Mouse (Mus musculus): ENCODE measurements around the gene Adora2a. TPM values are rescaled to one million over a fixed set of nuclear protein-coding genes. Genes with fewer than 3 reads are reported as not detected.

The Adora2a gene
- total and polyA plus RNA-seq, 3 experiments, result 0.04 TPM; not detected in 2

DNA sequence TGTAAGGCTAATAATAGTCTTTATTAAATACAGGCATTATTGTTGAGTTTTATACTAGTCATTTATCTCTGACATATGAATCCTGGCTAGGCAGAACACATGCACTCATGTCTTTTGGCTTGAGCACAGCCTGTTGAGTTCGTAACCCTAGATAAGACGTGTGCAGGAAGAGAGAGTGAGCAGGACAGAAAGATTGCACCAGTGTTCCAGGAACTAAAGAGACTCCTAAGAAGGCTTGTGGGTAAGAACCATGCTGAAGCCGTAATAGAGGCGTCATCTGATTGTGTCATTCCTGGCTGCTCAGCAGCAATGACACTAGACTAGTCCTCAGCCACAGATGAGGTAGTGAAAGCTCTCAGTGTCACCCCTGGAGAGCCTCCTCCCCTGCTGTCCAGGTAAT, 43.7 kb upstream of the Adora2a start (continued):
- TF ChIP-seq CTCF (IDR thresholded peaks at IDR 0.05 in 2 of 3, conservative IDR thresholded peaks at IDR 0.05 in 1 of 3; ENCODE audit: control insufficient read depth in 1 of 3, insufficient read depth in 1 of 3, low read depth in 2 of 3, low read length in 3 of 3, poor library complexity in 1 of 3, severe bottlenecking in 1 of 3) (no peak), E2F4 (IDR thresholded peaks at IDR 0.05; ENCODE audit: borderline replicate concordance, low read depth, low read length) (no peak), TBP (IDR thresholded peaks at IDR 0.05; ENCODE audit: low read depth, low read length) (no peak), HCFC1 (IDR thresholded peaks at IDR 0.05; ENCODE audit: low read depth, low read length) (0 out of 2 replicates have a peak, but pooled peaks have one; percentile 17), ZKSCAN1 (IDR thresholded peaks at IDR 0.05; ENCODE audit: low read depth, low read length) (no peak), BHLHE40 (IDR thresholded peaks at IDR 0.05; ENCODE audit: borderline replicate concordance, low read depth, low read length) (no peak), SMC3 (IDR thresholded peaks at IDR 0.05; ENCODE audit: low read depth, low read length) (0 out of 2 replicates have a peak, but pooled peaks have one; percentile 4), RAD21 (IDR thresholded peaks at IDR 0.05; ENCODE audit: low read depth, low read length) (no peak)

DNA sequence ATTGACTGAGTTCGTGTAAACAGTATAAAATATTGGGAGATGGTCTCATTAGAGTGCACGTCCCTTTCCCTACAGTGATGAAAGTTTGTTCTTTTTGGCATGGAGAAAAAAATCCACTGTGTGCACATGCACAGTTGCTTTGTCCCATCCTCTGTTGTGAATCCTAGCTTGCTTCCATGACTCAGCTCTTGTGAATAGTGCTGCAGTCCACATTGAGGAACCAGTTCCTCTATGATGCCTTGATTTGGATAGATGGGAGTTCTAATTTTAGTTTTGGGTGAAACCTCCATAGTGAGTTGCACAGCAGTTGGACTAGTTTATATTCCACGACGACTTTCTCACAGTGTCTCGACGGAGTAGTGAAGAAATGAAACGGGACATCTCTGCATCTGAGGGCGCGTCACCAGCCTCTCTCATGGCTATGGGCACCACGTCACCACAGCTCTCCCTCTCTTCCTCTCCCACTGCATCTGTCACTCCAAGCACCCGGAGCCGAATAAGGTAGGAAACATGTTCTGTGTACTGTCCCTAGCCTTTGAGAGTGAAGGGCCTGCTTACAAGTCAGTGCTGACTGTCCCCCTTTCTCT, 40.2 kb upstream of the Adora2a start:
- Histone ChIP-seq H3K4me3 (ENCODE audit: control insufficient read depth in 1 of 2, insufficient read depth in 1 of 2, low read depth in 2 of 2, low read length in 2 of 2) (no peak overlapping the region), H3K9me3 (replicated peaks; ENCODE audit: insufficient read depth, low read length) (no peaks in the 10 kb centered on the region), H3K4me1 (ENCODE audit: control insufficient read depth in 1 of 2, insufficient read depth in 2 of 2, low read length in 2 of 2) (peaks cover 3 to 7% of the 10 kb centered on the region in 2 experiments), H3K27ac (ENCODE audit: control insufficient read depth, low read depth, low read length) (no peak overlapping the region), H3K36me3 (ENCODE audit: control insufficient read depth in 1 of 2, insufficient read depth in 2 of 2, low read length in 2 of 2) (peaks cover 2 to 15% of the 10 kb centered on the region in 2 experiments), H3K79me2 (ENCODE audit: control insufficient read depth, insufficient read depth, low read length, poor library complexity) (no peaks in the 10 kb centered on the region), H3K27me3 (ENCODE audit: control insufficient read depth in 1 of 2, insufficient read depth in 2 of 2, low read length in 2 of 2) (no peaks in the 10 kb centered on the region), H3K9ac (ENCODE audit: control insufficient read depth, low read depth, low read length, poor library complexity, severe bottlenecking) (no peak overlapping the region)
- TF ChIP-seq MYC (IDR thresholded peaks at IDR 0.05; ENCODE audit: low read depth, low read length), result no peak
- no peak for TF ChIP-seq JUND (IDR thresholded peaks at IDR 0.05; ENCODE audit: low read depth, low read length)
- TF ChIP-seq ZKSCAN1 (IDR thresholded peaks at IDR 0.05; ENCODE audit: low read depth, low read length), result no peak
- no peak for TF ChIP-seq NRF1 (IDR thresholded peaks at IDR 0.05; ENCODE audit: insufficient read depth, low read depth, low read length, poor library complexity, severe bottlenecking)
- TF ChIP-seq TAL1 (IDR thresholded peaks at IDR 0.05; ENCODE audit: low read length), result no peak
- DNase-seq (ENCODE audit: low read depth, low spot score), result no peak

DNA sequence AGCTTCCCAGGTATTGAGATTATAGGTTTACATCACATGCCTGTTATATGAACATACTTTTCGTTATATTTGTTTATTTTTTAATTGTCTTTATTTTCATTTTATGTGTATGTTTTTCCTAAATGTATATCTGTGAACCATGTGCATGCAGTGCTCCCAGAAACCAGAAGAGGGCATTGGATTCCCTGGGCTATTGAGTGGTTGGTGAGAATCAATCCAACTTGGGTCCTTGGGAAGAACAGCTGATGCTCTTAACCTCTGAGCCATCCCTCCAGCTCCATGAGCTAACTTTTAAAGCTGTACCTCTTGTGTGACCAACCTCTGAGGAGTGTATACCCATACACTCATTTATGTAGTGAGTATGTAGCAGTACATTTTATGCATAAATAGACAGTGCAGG, 39.2 kb upstream of the Adora2a start:
- DNase-seq (ENCODE audit: low read depth, low spot score), result peak; percentile 43
- Histone ChIP-seq H3K9me3 (replicated peaks; ENCODE audit: insufficient read depth, low read length) (no peaks in the 10 kb centered on the region), H3K36me3 (ENCODE audit: control insufficient read depth in 1 of 2, insufficient read depth in 2 of 2, low read length in 2 of 2) (peaks cover 2 to 10% of the 10 kb centered on the region in 2 experiments), H3K79me2 (ENCODE audit: control insufficient read depth, insufficient read depth, low read length, poor library complexity) (no peaks in the 10 kb centered on the region), H3K9ac (ENCODE audit: control insufficient read depth, low read depth, low read length, poor library complexity, severe bottlenecking) (no peak overlapping the region), H3K4me1 (ENCODE audit: control insufficient read depth in 1 of 2, insufficient read depth in 2 of 2, low read length in 2 of 2) (peaks cover 3% of the 10 kb centered on the region in 2 experiments), H3K27ac (ENCODE audit: control insufficient read depth, low read depth, low read length) (no peak overlapping the region), H3K27me3 (ENCODE audit: control insufficient read depth in 1 of 2, insufficient read depth in 2 of 2, low read length in 2 of 2) (no peaks in the 10 kb centered on the region), H3K4me3 (ENCODE audit: control insufficient read depth in 1 of 2, insufficient read depth in 1 of 2, low read depth in 2 of 2, low read length in 2 of 2) (no peak overlapping the region)
- TF ChIP-seq CHD2 (IDR thresholded peaks at IDR 0.05; ENCODE audit: low read length) (no peak), E2F4 (IDR thresholded peaks at IDR 0.05; ENCODE audit: borderline replicate concordance, low read depth, low read length) (no peak), MXI1 (IDR thresholded peaks at IDR 0.05; ENCODE audit: low read depth, low read length) (no peak), ZNF384 (IDR thresholded peaks at IDR 0.05; ENCODE audit: low read depth, low read length) (no peak), MAFK (IDR thresholded peaks at IDR 0.05; ENCODE audit: borderline replicate concordance, low read depth, low read length) (no peak), MYC (IDR thresholded peaks at IDR 0.05; ENCODE audit: low read depth, low read length) (0 out of 2 replicates have a peak, but pooled peaks have one; percentile 43), KAT2A (conservative IDR thresholded peaks at IDR 0.05; ENCODE audit: low read depth, low read length) (no peak), BHLHE40 (IDR thresholded peaks at IDR 0.05; ENCODE audit: borderline replicate concordance, low read depth, low read length) (no peak), CTCF (IDR thresholded peaks at IDR 0.05 in 2 of 3, conservative IDR thresholded peaks at IDR 0.05 in 1 of 3; ENCODE audit: control insufficient read depth in 1 of 3, insufficient read depth in 1 of 3, low read depth in 2 of 3, low read length in 3 of 3, poor library complexity in 1 of 3, severe bottlenecking in 1 of 3) (peak; percentile 46 to 56 (median 55); a peak in 5 of 6 replicates), MAZ (IDR thresholded peaks at IDR 0.05; ENCODE audit: low read depth, low read length) (no peak), POLR2A (IDR thresholded peaks at IDR 0.05; ENCODE audit: control insufficient read depth in 1 of 2, insufficient read depth in 1 of 2, low read depth in 1 of 2, low read length in 2 of 2, poor library complexity in 1 of 2) (no peak), MYB (IDR thresholded peaks at IDR 0.05; ENCODE audit: low read depth, low read length) (no peak), ZMIZ1 (IDR thresholded peaks at IDR 0.05; ENCODE audit: low read depth, low read length) (no peak), NRF1 (IDR thresholded peaks at IDR 0.05; ENCODE audit: insufficient read depth, low read depth, low read length, poor library complexity, severe bottlenecking) (no peak), POLR2AphosphoS5 (IDR thresholded peaks at IDR 0.05; ENCODE audit: borderline replicate concordance, low read depth, low read length) (no peak), HCFC1 (IDR thresholded peaks at IDR 0.05; ENCODE audit: low read depth, low read length) (no peak), ZC3H11A (IDR thresholded peaks at IDR 0.05; ENCODE audit: low read depth, low read length) (peak; percentile 32; the same call in 1 of the 2 replicates), EP300 (IDR thresholded peaks at IDR 0.05; ENCODE audit: low read depth in 1 of 2, low read length in 2 of 2) (no peak), SIN3A (IDR thresholded peaks at IDR 0.05; ENCODE audit: low read length) (no peak), MEF2A (IDR thresholded peaks at IDR 0.05; ENCODE audit: extremely low read depth, insufficient replicate concordance, low read depth, low read length, poor library complexity, severe bottlenecking) (no peak), CHD1 (IDR thresholded peaks at IDR 0.05; ENCODE audit: low read depth, low read length) (no peak), SMC3 (IDR thresholded peaks at IDR 0.05; ENCODE audit: low read depth, low read length) (peak; percentile 78)
